Mouse (Mus musculus) spleen, adult 2 months (tissue): ENCODE results near the gene Fntb. TPM values are rescaled to one million over a fixed set of nuclear protein-coding genes. Genes with fewer than 3 reads are reported as not detected.

ENCODE experiments used
- DNase-seq, 2 experiments: peaks; one replicate each; pipeline versions ENCODE4 v3.0.0 to v3.0.0-alpha.2; 2012 to 2021; ENCODE audit warnings: low spot score in 2 of 2, low read depth in 1 of 2
- H3K27ac ChIP-seq: fragments of 200-500 bp; 2 replicates; pipeline ENCODE4 v1.5.1; 2012; ENCODE audit warnings: low read length, inconsistent platforms; ENCODE audit not compliant: insufficient read depth
- H3K27me3 ChIP-seq: fragments of 200-500 bp; 2 replicates; pipeline ENCODE4 v1.6.1; 2012; ENCODE audit warnings: mild to moderate bottlenecking, moderate library complexity, low read length, inconsistent platforms; ENCODE audit not compliant: control insufficient read depth, insufficient read depth
- H3K36me3 ChIP-seq: fragments of 200-500 bp; 2 replicates; pipeline ENCODE4 v1.6.1; 2012; ENCODE audit warnings: mild to moderate bottlenecking, low read length, inconsistent platforms; ENCODE audit not compliant: control insufficient read depth, insufficient read depth
- H3K4me1 ChIP-seq: fragments of 200-500 bp; 2 replicates; pipeline ENCODE4 v1.6.1; 2011; ENCODE audit warnings: inconsistent platforms; ENCODE audit not compliant: control insufficient read depth, insufficient read depth, insufficient read length
- H3K4me3 ChIP-seq: fragments of 200-500 bp; 2 replicates; pipeline ENCODE4 v1.5.1; 2011; ENCODE audit warnings: mild to moderate bottlenecking, inconsistent platforms; ENCODE audit not compliant: insufficient read depth, insufficient read length; ENCODE audit errors: extremely low read depth
- CTCF ChIP-seq: fragments of 200-500 bp; IDR thresholded peaks from 2 replicates; pipeline ENCODE4 v1.5.1; 2011; ENCODE audit warnings: mild to moderate bottlenecking, inconsistent platforms; ENCODE audit not compliant: insufficient read depth, insufficient read length, insufficient replicate concordance; ENCODE audit errors: extremely low read depth
- POLR2A ChIP-seq: fragments of 200-500 bp; IDR thresholded peaks from 2 replicates; pipeline ENCODE4 v1.6.1; 2011; ENCODE audit warnings: low read depth, low read length, inconsistent platforms
- WGBS: fragments of 180-500 bp; shearing (Covaris S2); methylation state at CpG from one replicate; pipeline ENCODE4 v1.1.7; 2018; 5-methylcytosine and 5-hydroxymethylcytosine counted together
- polyA plus RNA-seq: library from polyadenylated mRNA; depleted of rRNA; stranded (reverse); fragments of >200 nt; gene quantifications from 2 replicates; pipeline ENCODE4 v1.2.3, GENCODE M21; 2012; rRNA removed

Fntb gene
- 18.7 and 19.8 TPM in 2 replicates for polyA plus RNA-seq

DNA sequence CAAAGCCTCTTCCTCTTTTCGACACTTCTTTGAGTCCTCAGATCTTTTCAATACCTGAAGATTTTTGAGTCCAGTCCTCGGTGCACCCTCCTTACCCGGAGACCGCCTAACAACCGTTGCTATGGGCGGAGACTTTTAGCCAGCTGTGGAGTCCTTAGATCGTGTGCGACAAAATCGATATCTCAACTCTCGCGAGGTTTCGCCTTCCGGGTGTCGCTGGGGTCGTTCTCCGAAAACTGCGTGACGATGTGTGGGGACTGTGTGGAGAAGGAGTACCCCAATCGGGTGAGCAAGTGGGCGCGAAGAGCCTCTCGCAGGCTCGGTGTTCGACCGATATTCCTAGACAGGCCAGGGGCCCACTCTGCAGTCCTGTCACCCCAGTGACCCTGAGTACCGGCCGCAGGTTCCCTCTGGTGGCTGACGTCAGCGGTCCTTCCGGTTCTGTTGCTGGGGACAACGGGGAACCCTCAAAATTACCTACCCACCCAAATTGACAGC lies at the start of gene Fntb, which contains the start of gene Churc1:
Gene Fntb, plus strand, starts transcription at position 236 of the 498 bp plus-strand sequence.
Gene Churc1, plus strand, starts transcription at position 185 of the 498 bp plus-strand sequence.
- TF ChIP-seq CTCF (no peak), POLR2A (peak; percentile 65)
- DNase-seq: peak; percentile 96 to 100
- peak within 1 kb of the TSS; percentile 82 for H3K4me3 ChIP-seq
- WGBS: under 1% methylated on average over 31 of the region's 31 CpGs
- peaks cover 6% of the 10 kb centered on the region; the same call in 1 of the 2 replicates for H3K4me1 ChIP-seq
- H3K27me3 ChIP-seq: no peaks in the 10 kb centered on the region
- H3K36me3 ChIP-seq: no peaks in the 10 kb centered on the region
- peak within 1 kb of the TSS; percentile 99 for H3K27ac ChIP-seq

- Histone ChIP-seq H3K36me3 (no peaks in the 10 kb centered on the region), H3K4me1 (no peaks in the 10 kb centered on the region), H3K27me3 (no peaks in the 10 kb centered on the region), H3K4me3 (no peak overlapping the region), H3K27ac (no peak overlapping the region)
- DNase-seq: no peak
- 81% methylated on average over 4 of the region's 4 CpGs for WGBS
- TF ChIP-seq POLR2A (no peak), CTCF (no peak)
Measured at GRCm38 (mm10) chr12:76718384-76718783, 47.0 kb upstream of the Fntb start.

- Histone ChIP-seq H3K4me1 (no peaks in the 10 kb centered on the region), H3K27me3 (no peaks in the 10 kb centered on the region), H3K27ac (no peak overlapping the region), H3K4me3 (no peak overlapping the region), H3K36me3 (no peaks in the 10 kb centered on the region)
- DNase-seq: no peak
- TF ChIP-seq POLR2A (no peak), CTCF (no peak)
Measured at GRCm38 (mm10) chr12:76720572-76720971, 44.8 kb upstream of the Fntb start.

DNA sequence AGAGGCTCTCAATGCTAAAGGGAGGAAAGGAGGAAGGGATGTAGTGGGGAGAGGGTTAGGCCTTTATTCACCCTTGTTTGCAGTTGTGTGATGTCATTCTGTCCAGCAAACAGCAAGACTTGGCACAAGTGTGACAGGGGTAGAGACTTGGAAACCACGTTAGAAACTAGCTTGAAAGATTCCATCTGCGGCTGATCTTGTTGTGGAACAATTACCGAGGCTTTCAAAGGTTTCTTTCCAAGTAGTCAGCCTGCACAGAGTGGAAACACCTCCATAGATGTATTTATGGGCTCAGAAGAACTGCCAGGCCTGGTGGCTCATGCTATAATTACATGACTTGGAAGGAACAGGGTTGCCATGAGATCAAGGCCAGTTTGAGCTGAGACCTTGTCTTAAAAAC lies 43.4 kb upstream of the Fntb start:
- no peak for DNase-seq
- H3K27me3 ChIP-seq: no peaks in the 10 kb centered on the region
- H3K4me1 ChIP-seq: no peaks in the 10 kb centered on the region
- no peak overlapping the region for H3K27ac ChIP-seq
- no peak overlapping the region for H3K4me3 ChIP-seq
- WGBS: 78% methylated on average over 3 of the region's 3 CpGs
- H3K36me3 ChIP-seq: no peaks in the 10 kb centered on the region
- TF ChIP-seq POLR2A (no peak), CTCF (no peak)

- no peaks in the 10 kb centered on the region for H3K4me1 ChIP-seq
- no peak for DNase-seq
- WGBS: 93% methylated on average over 4 of the region's 4 CpGs
- H3K36me3 ChIP-seq: no peaks in the 10 kb centered on the region
- no peak overlapping the region for H3K4me3 ChIP-seq
- no peak overlapping the region for H3K27ac ChIP-seq
- no peaks in the 10 kb centered on the region for H3K27me3 ChIP-seq
- TF ChIP-seq POLR2A: no peak
- no peak for TF ChIP-seq CTCF
Measured at GRCm38 (mm10) chr12:76727955-76728354, 37.4 kb upstream of the Fntb start.

- H3K4me3 ChIP-seq: no peak overlapping the region
- H3K4me1 ChIP-seq: peaks cover 2% of the 10 kb centered on the region; the same call in 1 of the 2 replicates
- DNase-seq: no peak
- no peak for TF ChIP-seq POLR2A
- no peak for TF ChIP-seq CTCF
- WGBS: 89% methylated on average over 16 of the region's 16 CpGs
- no peaks in the 10 kb centered on the region for H3K36me3 ChIP-seq
- no peak overlapping the region for H3K27ac ChIP-seq
- H3K27me3 ChIP-seq: no peaks in the 10 kb centered on the region
Measured at GRCm38 (mm10) chr12:76750866-76751459, 14.4 kb upstream of the Fntb start.

DNA sequence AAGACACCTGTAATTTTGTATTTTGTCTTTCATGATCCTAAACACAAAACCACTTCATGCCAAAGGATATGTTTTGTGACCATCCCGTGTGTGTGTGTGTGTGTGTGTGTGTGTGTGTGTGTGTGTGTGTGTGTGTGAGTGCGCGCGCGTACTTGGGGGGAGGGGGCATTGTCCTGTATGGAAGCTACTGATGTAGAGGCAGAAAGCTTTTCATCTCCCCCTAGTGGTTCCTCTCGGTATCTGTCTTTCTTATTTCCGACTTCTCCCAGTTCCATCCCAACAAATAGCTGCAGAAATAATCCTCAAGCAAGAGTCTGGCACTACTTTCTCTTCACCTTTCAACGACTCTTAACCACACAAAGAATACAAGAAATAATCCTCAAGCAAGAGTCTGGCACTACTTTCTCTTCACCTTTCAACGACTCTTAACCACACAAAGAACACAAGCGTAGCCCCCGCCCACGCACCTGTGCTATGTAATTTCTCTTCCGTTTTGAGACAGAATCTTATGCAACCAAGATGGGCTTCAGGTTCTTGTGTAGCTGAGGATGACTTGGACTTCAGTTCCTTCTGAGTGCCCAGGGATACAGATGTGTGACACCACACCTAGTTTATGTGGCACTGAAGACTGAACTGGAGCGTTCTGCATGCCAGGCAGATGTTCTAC lies 12.6 kb upstream of the Fntb start:
- Histone ChIP-seq H3K27ac (no peak overlapping the region; the same call in 1 of the 2 replicates), H3K36me3 (no peaks in the 10 kb centered on the region), H3K4me3 (no peak overlapping the region), H3K27me3 (no peaks in the 10 kb centered on the region), H3K4me1 (peaks cover 2% of the 10 kb centered on the region; the same call in 1 of the 2 replicates)
- DNase-seq: peak; percentile 23 to 50
- TF ChIP-seq POLR2A: no peak
- TF ChIP-seq CTCF: no peak; the same call in 1 of the 2 replicates
- 32% methylated on average over 14 of the region's 14 CpGs for WGBS
